Mouse (Mus musculus): Measurements from ENCODE around the gene Klc4.

The Klc4 gene

DNA sequence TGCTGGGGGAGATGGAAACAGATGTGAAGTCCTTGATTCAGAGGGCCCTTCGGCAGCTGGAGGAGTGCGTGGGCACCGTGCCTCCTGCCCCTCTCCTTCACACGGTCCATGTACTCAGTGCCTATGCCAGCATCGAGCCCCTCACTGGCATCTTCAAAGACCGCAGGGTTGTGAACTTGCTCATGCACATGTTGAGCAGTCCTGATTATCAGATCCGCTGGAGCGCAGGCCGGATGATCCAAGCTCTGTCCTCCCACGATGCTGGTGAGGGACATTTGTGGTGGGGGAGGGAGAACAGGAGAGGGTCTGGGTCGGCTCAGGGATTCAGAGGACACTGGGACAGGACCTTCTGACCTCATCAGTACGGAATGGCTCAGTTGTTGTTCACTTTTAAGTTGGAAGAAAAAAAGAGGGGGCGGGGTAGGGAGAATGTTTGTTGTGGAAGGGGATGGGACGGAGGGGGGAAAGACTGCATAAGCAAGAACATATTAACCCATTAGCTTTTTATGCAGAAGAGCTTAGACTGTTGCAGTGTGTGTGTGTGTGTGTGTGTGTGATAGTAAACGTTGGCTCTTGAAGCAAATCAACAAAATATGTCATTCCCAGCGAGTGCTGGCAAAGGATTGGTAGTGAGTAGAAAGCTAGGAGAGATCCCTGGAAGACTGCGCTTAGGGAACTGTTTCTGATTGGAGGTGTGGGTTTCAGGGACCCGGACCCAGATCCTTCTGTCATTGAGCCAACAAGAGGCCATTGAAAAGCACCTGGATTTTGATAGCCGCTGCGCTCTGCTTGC is 6.1 kb upstream of the Klc4 start:
- DNase-seq (ENCODE audit: low read depth in 1 of 2, low spot score in 2 of 2) = no peak

DNA sequence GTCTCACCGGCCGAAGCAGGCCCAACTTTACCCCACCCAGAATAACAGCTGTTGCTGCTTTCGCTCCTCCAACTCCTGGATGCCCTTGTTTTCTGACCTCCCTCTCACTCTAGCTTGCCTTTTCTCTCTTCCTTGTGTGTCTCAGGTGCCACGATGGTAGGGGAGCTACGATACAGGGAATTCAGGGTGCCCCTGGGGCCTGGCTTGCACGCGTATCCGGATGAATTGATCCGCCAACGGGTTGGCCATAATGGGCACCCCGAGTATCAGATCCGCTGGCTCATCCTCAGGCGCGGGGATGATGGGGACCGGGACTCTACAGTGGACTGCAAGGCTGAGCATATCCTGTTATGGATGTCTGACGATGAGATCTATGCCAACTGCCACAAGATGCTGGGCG is 5.5 kb upstream of the Klc4 start:
- no peak for DNase-seq (ENCODE audit: low read depth in 1 of 2, low spot score in 2 of 2)

DNA sequence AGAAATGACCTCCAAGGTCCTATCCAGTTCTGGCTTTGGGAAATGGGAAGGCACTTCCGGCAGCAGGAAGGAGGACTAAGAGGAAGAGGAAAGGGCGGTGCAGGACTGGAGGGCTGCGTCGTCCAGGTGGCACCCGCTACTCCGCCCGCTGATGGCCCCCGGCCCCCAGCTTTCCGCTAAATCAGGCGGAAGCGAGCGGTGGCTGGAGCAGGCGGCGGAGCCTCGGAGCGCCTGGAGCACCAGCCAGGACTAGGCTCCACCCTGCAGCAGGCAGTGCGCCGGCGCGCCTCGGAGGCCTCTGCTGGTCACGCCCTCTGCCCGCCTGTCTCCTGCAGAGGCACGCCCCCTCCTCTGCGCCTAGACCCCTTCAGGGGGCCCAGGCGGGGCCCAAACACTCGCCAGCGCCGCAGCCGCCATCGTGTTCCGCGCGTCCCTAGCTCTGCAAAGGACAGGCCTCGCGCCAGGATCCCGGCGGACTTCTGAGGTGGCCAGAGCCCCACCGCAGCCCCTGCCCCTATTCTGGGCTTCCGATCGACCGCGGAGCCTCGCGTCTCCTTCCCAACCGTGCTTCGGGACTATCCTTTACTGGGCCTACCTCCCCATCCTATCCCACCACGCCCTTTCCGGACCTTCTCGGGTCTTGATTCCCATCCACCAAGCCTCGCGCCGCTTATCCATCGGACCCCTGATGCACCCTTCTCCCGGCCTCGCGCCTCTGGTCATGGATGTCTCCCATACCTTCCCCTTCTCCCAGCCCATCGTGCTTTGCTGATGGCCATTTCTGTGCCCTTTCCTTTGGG is 4.6 kb upstream of the Klc4 start, which contains the start of gene Cul7:
Cul7 (plus strand) TSS at position 106 of the 800 bp plus-strand sequence.
- peak; percentile 50 to 63 for DNase-seq (ENCODE audit: low read depth in 1 of 2, low spot score in 2 of 2)

DNA sequence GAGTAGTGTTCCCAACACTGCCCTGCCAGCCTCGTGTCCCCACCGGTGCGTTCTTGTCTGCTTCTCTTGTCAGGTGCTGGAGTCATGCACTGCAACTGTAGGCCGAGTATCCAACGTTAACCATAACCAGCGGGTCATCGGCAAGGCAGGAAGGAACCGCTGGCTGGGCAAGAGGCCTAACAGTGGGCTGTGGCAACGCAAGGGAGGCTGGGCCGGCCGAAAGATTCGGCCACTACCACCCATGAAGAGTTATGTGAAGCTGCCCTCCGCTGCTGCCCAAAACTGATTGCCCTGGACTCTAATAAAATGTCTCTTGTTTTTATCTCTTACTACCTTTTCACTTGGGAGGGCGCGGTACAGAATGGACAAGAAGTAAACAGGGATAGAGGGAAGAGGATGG is 4.0 kb upstream of the Klc4 start:
- DNase-seq (ENCODE audit: low read depth in 1 of 2, low spot score in 2 of 2) = no peak

DNA sequence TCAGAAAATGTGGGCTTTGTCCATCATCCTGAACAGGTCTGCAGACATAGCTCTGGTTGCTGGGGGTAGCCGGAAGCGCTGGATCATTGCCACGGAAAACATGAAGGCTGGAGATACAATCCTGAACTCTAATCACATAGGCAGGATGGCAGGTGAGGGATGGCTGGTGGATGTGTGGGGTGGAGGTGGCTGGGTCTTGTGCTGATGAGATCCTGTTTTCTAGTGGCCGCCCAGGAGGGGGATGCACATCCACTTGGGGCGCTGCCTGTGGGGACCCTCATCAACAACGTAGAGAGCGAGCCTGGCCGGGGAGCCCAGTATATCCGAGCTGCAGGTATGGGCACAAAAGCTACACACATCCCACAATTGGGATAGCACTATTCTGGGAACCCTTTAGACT is 2.6 kb upstream of the Klc4 start:
- DNase-seq (ENCODE audit: low read depth in 1 of 2, low spot score in 2 of 2) = no peak

DNA sequence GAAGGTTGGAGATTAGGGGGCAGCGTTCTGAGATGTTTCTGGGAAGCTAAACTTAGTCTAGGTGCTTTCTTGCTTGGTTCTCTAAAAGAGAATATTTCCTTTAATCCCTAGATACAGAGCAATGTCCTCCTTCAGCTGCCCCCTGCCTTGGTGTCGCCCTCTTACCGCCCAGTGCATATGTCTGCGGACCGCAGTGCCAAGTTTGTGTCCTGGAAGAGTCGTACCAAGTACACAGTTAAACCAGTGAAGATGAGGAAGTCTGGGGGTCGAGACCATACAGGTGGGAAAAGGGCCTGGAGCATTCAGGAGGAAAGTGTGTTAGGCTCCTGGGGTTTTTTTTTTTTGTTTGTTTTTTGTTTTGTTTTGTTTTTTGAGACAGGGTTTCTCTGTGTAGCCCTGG is 1.5 kb upstream of the Klc4 start:
- no peak for DNase-seq (ENCODE audit: low read depth in 1 of 2, low spot score in 2 of 2)

DNA sequence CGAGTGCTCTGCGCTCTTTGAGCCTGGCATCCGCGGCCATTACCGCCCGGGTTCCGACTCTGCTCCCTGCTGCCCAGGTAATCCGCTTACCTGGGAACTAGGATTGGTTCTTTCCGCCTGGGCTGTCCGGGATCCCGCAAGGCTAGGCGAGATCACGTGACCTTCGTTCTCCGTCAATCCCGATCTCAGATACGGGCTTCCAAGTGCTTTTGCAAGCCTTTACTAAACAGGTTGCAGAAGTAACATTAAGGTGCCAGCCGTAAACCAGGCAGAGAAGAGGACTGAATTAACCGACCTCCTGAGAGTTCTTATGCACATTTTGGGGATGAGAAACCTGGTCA is 470 bp upstream of the Klc4 start:
- no peak for DNase-seq (ENCODE audit: low read depth in 1 of 2, low spot score in 2 of 2)

DNA sequence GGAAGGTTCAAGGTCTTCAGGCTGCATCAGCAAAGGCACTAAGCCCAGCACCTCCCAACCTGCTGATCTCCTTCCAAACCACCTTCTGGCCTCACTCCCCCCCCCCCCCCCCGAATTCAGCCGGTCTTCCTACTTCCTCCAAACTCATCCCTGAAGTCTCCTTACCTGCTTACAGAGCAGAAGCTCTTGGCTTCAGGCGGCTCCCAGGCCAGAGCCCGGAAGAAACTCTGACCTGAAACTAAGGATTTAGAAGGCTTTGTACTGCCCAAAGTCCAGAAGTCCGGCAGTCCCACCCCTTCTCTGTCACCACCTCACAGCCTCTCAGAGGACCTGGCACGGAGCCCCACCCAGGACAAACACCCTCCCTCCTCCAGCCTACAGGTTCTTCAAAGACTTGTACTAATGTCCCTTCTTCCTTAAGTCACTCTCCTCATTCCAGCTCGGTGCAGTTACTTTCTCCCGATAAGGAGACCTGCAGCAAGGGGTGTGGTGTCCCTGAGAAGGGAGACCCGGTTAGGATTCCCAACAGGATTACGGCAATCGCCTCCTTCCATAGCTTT is 826 bp downstream of the Klc4 start:
- no peak for DNase-seq (ENCODE audit: low read depth in 1 of 2, low spot score in 2 of 2)

DNA sequence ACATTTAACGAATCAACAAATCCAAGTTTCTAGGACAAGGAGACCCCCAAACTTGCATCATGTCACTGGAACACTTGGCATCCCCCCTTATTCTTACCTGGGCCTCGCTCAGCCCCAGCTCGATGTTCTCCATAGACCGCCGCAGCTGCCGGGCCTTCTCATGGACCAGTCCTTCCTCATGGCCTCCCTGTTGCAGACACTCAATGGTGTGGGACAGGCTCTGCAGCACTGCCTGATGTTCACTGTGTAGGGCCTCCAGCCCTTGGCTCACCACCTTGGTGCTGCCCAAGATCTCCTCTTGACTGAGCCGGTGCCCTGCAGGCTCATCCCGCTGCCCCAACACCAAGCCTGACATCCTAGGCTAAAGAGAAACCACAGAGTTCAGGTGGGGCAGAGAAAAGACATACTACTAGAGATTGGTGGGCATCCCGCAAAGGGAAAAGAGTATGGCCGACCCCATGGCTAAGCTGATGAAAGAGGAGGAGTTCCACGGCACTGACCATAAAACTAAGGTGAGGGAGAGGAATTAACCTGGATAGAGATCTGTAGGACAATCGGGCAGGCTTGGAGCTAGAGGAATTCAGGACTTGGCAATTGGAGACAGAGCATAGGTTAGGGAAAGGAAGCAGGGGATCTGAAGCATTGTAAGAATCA is 1.5 kb downstream of the Klc4 start:
- DNase-seq (ENCODE audit: low read depth in 1 of 2, low spot score in 2 of 2) = no peak

DNA sequence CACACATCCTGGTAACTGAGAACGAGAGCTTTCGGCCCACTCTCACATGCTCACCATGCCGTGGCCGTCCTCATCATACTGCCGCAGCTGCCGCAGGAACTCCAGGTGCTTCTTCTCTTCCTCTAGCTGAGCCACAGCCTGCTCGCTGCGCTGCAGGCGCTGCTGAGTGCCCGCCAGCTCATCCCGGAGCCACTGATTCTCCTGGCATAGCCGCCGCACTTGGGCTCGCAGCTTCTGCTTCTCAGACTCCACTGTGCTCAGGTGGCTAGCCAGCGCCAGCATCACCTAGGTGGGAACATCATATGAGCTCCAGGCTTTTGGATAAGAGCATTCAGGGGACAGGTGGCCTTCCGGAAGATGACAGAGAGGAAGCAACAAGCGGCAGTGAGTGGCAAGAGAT is 3.8 kb downstream of the Klc4 start:
- no peak for DNase-seq (ENCODE audit: low read depth in 1 of 2, low spot score in 2 of 2)

DNA sequence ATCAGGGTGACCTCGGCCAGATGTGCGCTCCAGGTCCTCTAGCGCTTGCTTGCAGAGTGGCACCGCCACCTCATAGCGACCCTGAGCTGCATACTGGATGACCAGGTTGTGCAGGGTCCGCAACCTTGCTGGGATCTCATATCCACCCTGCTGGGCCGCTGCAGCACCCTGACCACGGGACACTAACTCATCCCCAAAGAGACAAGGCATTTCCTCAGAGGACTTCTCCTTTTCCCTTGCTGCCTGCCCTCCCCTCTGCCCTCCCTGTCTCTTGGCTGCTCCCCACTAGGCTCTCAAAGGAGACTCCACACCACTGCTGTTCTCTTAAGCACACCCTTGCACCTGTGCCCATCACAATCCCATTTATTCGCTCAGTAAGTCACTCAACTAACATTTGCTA is 5.9 kb downstream of the Klc4 start:
- DNase-seq (ENCODE audit: low read depth in 1 of 2, low spot score in 2 of 2) = no peak

DNA sequence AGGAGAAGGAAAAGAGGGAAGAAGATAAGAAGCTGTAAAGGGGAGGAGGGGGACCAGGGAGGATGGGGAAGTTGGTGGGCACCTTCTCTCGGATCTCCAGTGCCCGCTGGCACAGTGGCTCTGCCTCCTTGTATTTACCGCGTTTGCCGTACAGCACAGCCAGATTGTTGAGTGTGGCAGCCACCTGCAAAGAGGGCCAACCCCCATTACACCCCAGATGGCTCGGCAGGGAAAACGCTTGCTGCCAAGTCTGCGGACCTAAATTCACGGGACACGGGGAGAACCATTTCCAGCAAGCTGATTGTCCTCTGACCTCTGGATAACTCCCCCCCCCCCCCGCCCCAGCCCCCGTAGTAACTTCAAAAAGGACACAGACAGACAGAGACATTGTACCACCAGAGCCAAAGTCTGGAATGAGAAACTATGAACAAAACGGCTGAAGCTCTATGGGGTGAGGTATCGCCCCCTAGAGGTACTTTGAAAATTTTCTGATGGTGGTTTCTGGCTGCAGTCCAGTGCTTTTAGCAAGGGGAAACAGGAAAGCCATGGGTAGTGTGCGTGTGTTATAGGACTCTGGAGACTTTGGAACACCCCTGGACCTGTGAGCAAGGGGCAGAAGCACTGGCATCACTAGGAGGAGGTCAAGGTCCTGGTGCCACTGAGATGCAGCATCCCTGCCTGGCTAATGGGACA is 8.8 kb downstream of the Klc4 start:
- peak in 1 of 2 experiments; percentile 32 for DNase-seq (ENCODE audit: low read depth in 1 of 2, low spot score in 2 of 2)

DNA sequence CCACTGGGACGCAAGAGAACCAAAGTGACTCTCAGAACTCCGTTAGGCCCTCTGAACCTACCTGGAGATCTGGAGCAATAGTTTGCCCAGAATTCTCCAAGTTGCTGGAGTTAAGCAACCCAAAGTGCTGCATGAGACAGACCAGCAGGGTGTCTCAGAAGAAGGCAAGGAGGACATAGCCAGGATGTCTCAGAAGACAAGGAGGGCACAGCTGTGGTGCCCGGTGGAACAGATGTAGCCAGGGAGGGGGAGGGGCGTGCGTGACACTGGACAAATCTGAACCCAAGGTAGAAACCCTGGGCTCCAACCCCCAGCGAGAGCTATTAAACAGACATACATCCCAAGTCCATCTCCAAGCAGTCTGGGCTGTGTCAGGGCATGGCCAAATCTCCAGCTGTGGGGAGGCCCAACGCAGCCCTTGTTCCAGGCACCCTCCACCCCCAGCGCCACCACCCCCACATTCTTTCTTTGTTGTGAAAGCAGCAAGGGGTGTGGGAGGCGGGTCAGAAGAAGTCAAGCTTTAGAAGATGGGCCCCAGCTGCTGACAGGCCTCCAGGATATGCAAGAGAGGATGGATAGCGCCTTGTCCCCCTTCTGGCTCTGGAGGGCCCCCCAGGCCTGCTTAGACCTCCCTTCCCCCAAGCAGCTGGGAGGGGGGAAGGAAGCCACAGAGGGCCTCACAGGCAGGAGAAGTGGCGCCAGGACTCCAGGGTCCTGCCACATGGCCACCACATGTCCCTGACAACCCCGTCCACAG is 16.0 kb downstream of the Klc4 start:
- DNase-seq (ENCODE audit: low read depth in 1 of 2, low spot score in 2 of 2) = no peak

DNA sequence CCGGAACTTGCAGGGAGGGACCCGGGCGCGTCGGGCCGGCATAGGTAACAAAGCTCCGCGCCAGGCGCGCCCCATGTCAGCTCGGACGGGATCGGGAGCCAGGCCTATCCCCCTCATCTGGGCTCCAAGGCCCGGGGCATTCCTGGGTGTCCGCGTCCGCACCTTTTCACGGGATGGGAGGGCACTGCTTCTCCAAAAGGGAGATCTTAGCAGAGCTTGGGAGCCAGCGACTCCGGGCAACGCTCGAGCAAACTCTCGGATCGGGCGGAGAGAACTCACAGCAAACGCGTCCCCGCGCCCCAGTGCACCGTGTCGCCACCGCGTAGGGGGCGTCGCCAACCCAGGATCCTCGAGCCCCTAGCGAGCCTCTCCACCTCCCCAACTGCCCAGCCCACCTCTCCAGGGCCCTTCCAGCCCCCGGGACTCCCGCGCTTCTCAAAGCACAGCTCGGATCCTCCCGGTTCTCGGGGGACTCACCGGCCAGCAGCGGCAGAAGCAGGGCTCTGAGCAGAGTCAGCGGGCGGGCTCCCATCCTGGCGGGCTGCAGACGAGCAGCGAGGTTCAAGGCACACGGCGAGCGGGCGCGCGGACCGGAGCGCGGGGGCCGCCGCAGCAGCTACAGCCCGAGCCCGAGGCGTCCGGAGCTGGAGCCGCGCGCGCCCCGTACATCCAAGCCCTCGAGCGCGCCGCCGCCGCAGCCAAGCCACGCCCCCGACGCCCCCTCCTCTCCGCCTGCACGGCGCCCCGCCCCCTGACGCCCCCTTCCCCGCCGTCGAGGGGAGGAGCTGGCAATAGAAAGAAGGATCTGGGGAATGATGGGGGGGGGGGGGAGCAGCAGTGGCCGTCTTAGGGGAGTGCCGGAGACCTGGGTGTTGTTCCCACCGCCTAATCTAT is 16.8 kb downstream of the Klc4 start, which contains the start of gene Ptk7:
Ptk7 (minus strand) TSS at position 714 of the 894 bp plus-strand sequence.
- no peak for DNase-seq (ENCODE audit: low read depth in 1 of 2, low spot score in 2 of 2)

DNA sequence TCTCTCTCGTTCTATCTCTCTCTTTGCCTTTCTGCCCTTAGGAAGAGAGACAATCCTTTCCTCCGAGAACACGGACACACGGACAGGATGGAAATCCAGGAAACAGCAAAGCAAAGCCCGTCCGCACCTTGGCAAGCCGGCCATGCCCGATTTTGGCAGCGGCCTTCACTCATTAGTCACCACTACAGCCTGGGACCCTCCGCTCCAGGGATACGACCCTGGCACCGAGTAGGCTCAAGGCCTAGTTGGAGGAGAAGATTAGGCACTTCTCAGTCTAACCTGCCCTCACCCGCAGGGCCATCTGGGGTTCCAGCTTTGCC is 17.4 kb downstream of the Klc4 start:
- no peak for DNase-seq (ENCODE audit: low read depth in 1 of 2, low spot score in 2 of 2)

DNA sequence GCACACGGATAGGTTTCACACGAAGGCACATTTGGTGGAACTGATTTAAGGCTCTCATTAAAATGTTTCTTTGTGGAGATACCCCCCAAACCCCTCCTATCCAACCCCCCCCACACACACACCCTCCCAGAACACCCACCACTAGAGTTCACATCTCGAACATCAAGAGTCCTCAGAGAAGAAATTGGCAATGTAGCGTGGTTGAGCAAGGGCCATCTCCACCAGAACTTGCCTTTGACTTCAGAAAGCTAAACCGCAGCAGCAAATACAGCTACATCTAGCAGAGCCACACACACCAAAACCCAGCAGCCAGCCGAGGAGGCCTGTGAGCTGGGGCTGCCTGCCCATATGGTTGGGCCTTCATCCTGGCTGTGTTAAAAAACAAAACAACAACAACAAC is 18.4 kb downstream of the Klc4 start:
- no peak for DNase-seq (ENCODE audit: low read depth in 1 of 2, low spot score in 2 of 2)

DNA sequence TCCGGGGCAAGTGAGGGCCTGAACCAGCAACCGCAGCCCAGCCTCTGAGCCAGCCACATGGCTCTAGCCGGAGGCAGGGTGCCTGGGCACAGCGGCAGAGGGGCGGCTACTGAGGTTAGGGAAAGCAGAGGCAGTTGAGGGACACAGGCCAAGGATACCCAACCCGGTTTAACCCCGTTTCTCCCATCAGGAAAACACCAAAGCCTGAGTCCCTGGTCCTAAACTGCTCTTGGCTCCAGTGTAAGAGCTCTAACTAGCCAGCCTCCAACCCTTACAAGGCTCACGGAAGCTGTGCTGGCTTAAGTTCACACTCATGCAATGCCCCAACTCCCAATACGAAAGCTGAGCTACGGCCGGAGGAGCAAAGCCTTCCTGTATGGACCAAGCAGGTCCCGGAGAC is 21.2 kb downstream of the Klc4 start:
- no peak for DNase-seq (ENCODE audit: low read depth in 1 of 2, low spot score in 2 of 2)

DNA sequence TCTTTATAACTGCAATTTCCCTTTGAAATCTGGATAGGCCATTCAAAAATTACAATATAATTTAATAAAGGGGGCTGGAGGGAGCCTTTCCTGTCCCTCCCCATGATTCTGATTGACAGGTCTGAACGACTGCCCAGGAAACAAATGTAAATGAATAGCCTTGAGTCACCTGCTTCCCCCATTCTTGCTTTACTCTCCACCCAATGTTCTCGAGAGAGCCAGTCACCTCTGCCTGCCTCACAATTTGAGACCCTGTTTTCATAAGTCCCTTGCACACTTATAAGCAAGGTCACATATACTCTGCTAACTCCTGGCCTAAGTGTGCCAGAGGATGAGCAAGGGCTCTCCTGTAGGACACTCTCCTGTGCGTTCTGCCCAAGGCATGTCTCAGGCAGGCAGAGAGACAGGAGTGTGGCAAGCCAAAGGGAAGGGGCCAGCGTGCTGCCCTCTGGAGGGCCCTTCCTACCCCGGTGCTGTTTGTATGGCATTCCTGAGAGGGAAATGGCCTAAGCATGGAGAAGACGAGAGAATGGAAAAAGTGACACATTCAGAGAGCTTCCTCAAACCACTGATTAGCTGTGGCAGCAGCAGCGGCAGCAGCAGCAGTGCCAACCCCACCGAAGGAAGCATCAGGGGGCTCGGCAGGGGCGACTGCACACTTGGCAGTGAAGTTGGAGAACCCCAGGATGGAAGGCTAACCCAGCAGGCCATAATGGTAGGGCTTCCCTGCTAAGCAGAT is 21.8 kb downstream of the Klc4 start:
- DNase-seq (ENCODE audit: low read depth in 1 of 2, low spot score in 2 of 2) = no peak

DNA sequence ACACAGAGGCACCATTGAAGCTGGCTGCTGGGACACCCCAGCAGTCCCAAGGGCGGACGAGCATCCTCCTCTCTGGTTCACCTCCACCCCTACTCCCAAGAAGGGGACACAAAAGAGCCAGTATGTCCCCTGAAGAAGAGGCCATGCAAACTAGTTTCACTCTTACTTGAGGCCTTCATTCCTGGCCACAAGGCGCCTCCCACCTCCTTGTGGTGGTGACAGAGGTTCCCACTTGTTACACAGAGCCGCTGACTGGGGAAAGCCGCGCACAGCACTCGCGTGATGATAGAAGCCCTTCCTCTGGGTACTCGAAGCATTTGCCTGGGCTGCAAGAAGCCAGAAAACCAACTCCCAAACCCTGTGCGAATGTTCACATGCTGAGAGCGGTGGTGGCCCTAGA is 23.6 kb downstream of the Klc4 start:
- no peak for DNase-seq (ENCODE audit: low read depth in 1 of 2, low spot score in 2 of 2)

Measured in monocyte, adult 2 months (primary cell).